Mouse (Mus musculus): ENCODE measurements at regions not wholly inside any gene's neighbourhood (a gene's known extent, or its start where the extent isn't known, plus 50 kb on each side); places are given as distances from the start of the nearest gene placed in this dataset.

GRCm38 (mm10) chr4:54045258-54046029 is 219.6 kb downstream of the Tmem38b start:
- no peak for ATAC-seq

- ATAC-seq, result no peak
Measured at GRCm38 (mm10) chr4:54064331-54064730, 238.5 kb downstream of the Tmem38b start.

GRCm38 (mm10) chr4:54071951-54072350 is 246.1 kb downstream of the Tmem38b start:
- ATAC-seq, result no peak

GRCm38 (mm10) chr4:54072482-54072881 is 246.6 kb downstream of the Tmem38b start:
- no peak for ATAC-seq

- ATAC-seq, result no peak
Measured at GRCm38 (mm10) chr4:54072932-54073331, 247.1 kb downstream of the Tmem38b start.

- no peak for ATAC-seq
Measured at GRCm38 (mm10) chr4:54073483-54073882, 247.6 kb downstream of the Tmem38b start.

GRCm38 (mm10) chr4:54074226-54074625 is 248.4 kb downstream of the Tmem38b start:
- ATAC-seq, result no peak

- ATAC-seq, result no peak
Measured at GRCm38 (mm10) chr4:54080526-54080925, 254.7 kb downstream of the Tmem38b start.

GRCm38 (mm10) chr4:54081411-54081810 is 255.6 kb downstream of the Tmem38b start:
- no peak for ATAC-seq

- ATAC-seq, result no peak
Measured at GRCm38 (mm10) chr4:54084747-54085146, 258.9 kb downstream of the Tmem38b start.

- ATAC-seq, result no peak
Measured at GRCm38 (mm10) chr4:54094285-54094997, 268.6 kb downstream of the Tmem38b start.

- no peak for ATAC-seq
Measured at GRCm38 (mm10) chr4:54095200-54095930, 269.5 kb downstream of the Tmem38b start.

- no peak for ATAC-seq
Measured at GRCm38 (mm10) chr4:54097543-54097942, 271.7 kb downstream of the Tmem38b start.

GRCm38 (mm10) chr4:54100282-54100681 is 274.4 kb downstream of the Tmem38b start:
- no peak for ATAC-seq

- no peak for ATAC-seq
Measured at GRCm38 (mm10) chr4:54106976-54107375, 281.1 kb downstream of the Tmem38b start.

- ATAC-seq, result no peak
Measured at GRCm38 (mm10) chr4:54116310-54116709, 290.5 kb downstream of the Tmem38b start.

- ATAC-seq, result no peak
Measured at GRCm38 (mm10) chr4:54118179-54118846, 292.5 kb downstream of the Tmem38b start.

- ATAC-seq, result no peak
Measured at GRCm38 (mm10) chr4:54128717-54129698, 303.2 kb downstream of the Tmem38b start.

- ATAC-seq, result no peak
Measured at GRCm38 (mm10) chr4:54156146-54156545, 330.3 kb downstream of the Tmem38b start.

GRCm38 (mm10) chr4:54161337-54161993 is 335.6 kb downstream of the Tmem38b start:
- ATAC-seq, result no peak

GRCm38 (mm10) chr4:54162308-54162707 is 336.5 kb downstream of the Tmem38b start:
- no peak for ATAC-seq

All from inflammation-experienced regulatory T-cells, adult 6 months (primary cell).